Mouse (Mus musculus): ENCODE measurements around the gene Ocrl. TPM values are rescaled to one million over a fixed set of nuclear protein-coding genes. Genes with fewer than 3 reads are reported as not detected.
A peak's percentile ranks its signal among the peaks of the same experiment; 100 is the strongest.

The Ocrl gene
- polyA plus RNA-seq, 1 experiment = 50.6 TPM

DNA sequence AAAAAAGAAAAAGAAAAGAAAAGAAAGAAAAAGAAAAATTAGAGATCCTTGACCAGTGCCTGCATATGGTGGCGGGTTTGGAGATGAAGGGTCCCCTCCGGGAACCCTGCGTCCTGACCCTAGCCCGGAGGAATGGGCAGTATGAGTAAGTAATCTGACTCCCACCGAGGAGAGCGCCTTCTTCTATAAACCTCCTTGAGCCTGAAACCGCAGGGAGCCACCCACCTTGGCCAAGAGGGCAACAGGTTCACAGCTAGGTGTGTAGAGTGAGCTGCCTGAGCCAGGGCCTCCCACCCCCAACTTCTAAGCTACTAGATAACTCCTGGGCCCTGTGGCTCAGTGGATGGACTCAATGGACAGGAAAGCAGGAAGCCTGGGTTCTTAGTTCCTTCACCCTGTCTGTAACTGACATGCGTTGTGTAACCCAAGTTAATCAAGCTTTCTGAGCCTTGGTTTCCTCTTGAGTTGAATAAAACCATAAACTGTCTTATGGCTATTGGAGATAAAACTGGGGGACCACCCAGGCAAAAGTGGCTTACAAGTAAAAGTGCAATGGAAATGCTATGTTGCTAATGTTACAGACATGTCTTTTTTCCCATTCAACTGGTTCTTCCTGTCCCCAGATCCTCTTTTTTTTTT, 836 bp downstream of the Ocrl start:
- no peak overlapping the region for H3K27ac ChIP-seq (ENCODE audit: insufficient read depth, low read length)
- no peaks in the 10 kb centered on the region for H3K27me3 ChIP-seq (ENCODE audit: control insufficient read depth, insufficient read depth, low read length)
- 4% methylated on average over 8 of the region's 8 CpGs for WGBS
- TF ChIP-seq POLR2A (IDR thresholded peaks at IDR 0.05; ENCODE audit: borderline replicate concordance, insufficient read depth, low read length) = no peak
- TF ChIP-seq CTCF (IDR thresholded peaks at IDR 0.05; ENCODE audit: borderline replicate concordance, insufficient read depth, low read depth, low read length) = no peak
- peak; percentile 19 to 26 for DNase-seq
- H3K4me3 ChIP-seq (replicated peaks; ENCODE audit: insufficient read depth, low read depth, low read length) = peak overlapping the region; percentile 93
- H3K4me1 ChIP-seq (ENCODE audit: control insufficient read depth, insufficient read depth, low read length) = no peaks in the 10 kb centered on the region

DNA sequence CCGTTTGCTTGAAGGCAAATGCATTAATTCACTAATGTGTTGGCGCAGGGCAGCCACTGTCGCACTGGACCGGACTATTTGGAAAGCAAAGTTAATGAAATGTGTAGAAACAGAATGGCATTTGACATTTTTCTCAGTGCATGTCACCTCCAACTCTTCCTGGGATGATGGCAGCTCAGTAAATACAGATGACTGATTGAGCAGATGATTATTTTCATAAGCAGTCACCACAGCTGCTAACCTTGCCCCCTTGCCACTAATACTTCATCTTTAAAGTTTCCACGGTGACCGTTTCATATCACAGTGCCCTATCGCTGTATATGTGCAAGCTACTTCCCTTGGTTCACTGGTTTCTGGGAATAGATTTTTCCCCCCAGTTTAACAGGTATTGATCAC, 1.4 kb downstream of the Ocrl start:
- no peak overlapping the region for H3K4me3 ChIP-seq (replicated peaks; ENCODE audit: insufficient read depth, low read depth, low read length)
- DNase-seq = no peak
- 74% methylated on average over 7 of the region's 7 CpGs for WGBS

DNA sequence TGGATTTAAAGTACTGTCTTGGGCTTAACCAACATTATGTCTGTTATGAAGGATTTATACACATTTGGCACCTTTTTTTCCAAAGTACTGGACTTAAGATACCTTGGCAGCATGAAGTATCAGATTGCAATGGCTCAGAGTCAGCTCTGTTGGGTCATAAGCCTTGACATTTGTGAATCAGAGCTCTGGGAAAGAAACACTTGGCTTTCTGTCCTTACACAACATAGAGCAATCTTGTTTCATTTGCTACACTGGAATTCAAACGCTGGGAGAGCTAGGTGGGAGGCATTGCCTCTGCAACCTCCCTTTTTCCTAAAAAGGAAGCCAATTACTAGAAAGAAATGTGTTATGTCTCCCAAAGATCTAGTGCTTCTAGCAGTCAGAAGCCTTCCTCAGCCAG, 4.6 kb downstream of the Ocrl start:
- DNase-seq = no peak
- Histone ChIP-seq H3K4me1 (ENCODE audit: control insufficient read depth, insufficient read depth, low read length) (no peaks in the 10 kb centered on the region), H3K27me3 (ENCODE audit: control insufficient read depth, insufficient read depth, low read length) (no peaks in the 10 kb centered on the region), H3K4me3 (replicated peaks; ENCODE audit: insufficient read depth, low read depth, low read length) (no peak overlapping the region), H3K27ac (ENCODE audit: insufficient read depth, low read length) (no peak overlapping the region)
- TF ChIP-seq POLR2A (IDR thresholded peaks at IDR 0.05; ENCODE audit: borderline replicate concordance, insufficient read depth, low read length) (no peak), CTCF (IDR thresholded peaks at IDR 0.05; ENCODE audit: borderline replicate concordance, insufficient read depth, low read depth, low read length) (no peak)
- 69% methylated on average over 1 of the region's 1 CpGs for WGBS

More for the DNA sequence above, 1.4 kb downstream of the Ocrl start:
- H3K27me3 ChIP-seq (ENCODE audit: control insufficient read depth, insufficient read depth, low read length) = no peaks in the 10 kb centered on the region
- no peak for TF ChIP-seq CTCF (IDR thresholded peaks at IDR 0.05; ENCODE audit: borderline replicate concordance, insufficient read depth, low read depth, low read length)
- TF ChIP-seq POLR2A (IDR thresholded peaks at IDR 0.05; ENCODE audit: borderline replicate concordance, insufficient read depth, low read length) = no peak
- no peaks in the 10 kb centered on the region for H3K4me1 ChIP-seq (ENCODE audit: control insufficient read depth, insufficient read depth, low read length)
- H3K27ac ChIP-seq (ENCODE audit: insufficient read depth, low read length) = no peak overlapping the region

DNA sequence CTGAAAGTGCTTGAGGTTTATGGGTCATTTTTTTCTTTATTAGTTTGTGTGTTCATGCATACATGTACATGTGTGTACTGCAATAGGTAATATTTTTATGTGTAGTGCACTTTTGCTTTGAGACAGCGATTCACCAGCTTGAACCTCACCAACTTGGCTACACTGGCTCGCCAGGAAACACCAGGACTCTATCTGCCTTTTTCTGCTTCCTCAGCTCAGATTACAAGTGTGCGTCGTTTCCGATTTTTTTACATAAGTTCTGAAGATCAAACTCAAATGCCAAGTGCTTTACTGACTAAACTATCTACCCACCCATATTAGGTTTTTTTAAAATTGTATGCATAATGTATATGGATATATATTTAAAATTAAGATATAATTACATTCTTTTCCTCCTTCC, 8.4 kb downstream of the Ocrl start:
- Histone ChIP-seq H3K27me3 (ENCODE audit: control insufficient read depth, insufficient read depth, low read length) (no peaks in the 10 kb centered on the region), H3K27ac (ENCODE audit: insufficient read depth, low read length) (no peak overlapping the region), H3K4me1 (ENCODE audit: control insufficient read depth, insufficient read depth, low read length) (no peaks in the 10 kb centered on the region), H3K4me3 (replicated peaks; ENCODE audit: insufficient read depth, low read depth, low read length) (no peak overlapping the region)
- no peak for DNase-seq
- 85% methylated on average over 5 of the region's 5 CpGs for WGBS
- TF ChIP-seq CTCF (IDR thresholded peaks at IDR 0.05; ENCODE audit: borderline replicate concordance, insufficient read depth, low read depth, low read length) (no peak), POLR2A (IDR thresholded peaks at IDR 0.05; ENCODE audit: borderline replicate concordance, insufficient read depth, low read length) (no peak)

DNA sequence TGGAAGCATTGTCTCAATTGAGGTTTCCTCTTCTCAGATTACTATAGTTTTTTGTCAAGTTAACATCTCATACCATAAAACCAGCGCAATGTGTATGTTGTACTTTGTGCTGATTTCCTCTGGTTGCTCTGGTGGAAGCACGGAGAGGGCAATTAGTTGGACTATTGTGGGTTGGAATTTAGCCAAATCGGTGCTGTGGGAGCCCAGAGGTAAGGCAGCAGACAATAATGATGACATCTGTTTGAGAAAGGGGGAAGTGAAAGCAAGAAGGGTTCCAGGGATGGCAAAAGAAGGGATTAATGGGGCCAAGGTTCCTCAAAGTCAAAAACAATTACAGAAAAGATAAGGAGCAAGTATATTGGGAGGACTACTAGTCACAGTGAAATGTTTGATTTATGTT, 15.8 kb downstream of the Ocrl start:
- 55% methylated on average over 3 of the region's 3 CpGs for WGBS
- Histone ChIP-seq H3K27me3 (ENCODE audit: control insufficient read depth, insufficient read depth, low read length) (no peaks in the 10 kb centered on the region), H3K4me3 (replicated peaks; ENCODE audit: insufficient read depth, low read depth, low read length) (no peak overlapping the region), H3K27ac (ENCODE audit: insufficient read depth, low read length) (no peak overlapping the region), H3K4me1 (ENCODE audit: control insufficient read depth, insufficient read depth, low read length) (no peaks in the 10 kb centered on the region)
- no peak for DNase-seq
- no peak for TF ChIP-seq CTCF (IDR thresholded peaks at IDR 0.05; ENCODE audit: borderline replicate concordance, insufficient read depth, low read depth, low read length)
- TF ChIP-seq POLR2A (IDR thresholded peaks at IDR 0.05; ENCODE audit: borderline replicate concordance, insufficient read depth, low read length) = no peak

DNA sequence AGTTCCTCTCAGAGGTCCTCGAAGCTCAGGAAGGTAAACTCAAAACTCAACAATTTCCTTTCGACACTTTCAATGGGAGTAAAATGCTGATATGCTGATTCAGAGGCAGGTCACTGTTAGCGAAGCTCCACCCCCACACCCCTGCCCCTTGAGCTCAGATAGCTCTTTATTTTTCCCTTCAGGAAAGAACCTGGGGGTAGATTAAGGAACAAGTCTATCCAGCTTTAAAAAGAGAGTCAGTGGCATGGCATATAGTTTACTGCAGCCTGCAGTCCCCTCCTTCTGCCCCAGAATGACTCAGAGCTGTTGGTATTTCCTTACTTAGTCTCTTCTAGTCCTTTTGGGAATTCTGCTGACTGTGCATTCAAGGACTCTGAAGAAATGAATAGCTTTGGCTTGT, 18.3 kb downstream of the Ocrl start:
- 83% methylated on average over 3 of the region's 3 CpGs for WGBS
- Histone ChIP-seq H3K27me3 (ENCODE audit: control insufficient read depth, insufficient read depth, low read length) (no peaks in the 10 kb centered on the region), H3K4me3 (replicated peaks; ENCODE audit: insufficient read depth, low read depth, low read length) (no peak overlapping the region), H3K4me1 (ENCODE audit: control insufficient read depth, insufficient read depth, low read length) (no peaks in the 10 kb centered on the region), H3K27ac (ENCODE audit: insufficient read depth, low read length) (no peak overlapping the region)
- TF ChIP-seq CTCF (IDR thresholded peaks at IDR 0.05; ENCODE audit: borderline replicate concordance, insufficient read depth, low read depth, low read length) (no peak), POLR2A (IDR thresholded peaks at IDR 0.05; ENCODE audit: borderline replicate concordance, insufficient read depth, low read length) (no peak)
- DNase-seq = no peak

DNA sequence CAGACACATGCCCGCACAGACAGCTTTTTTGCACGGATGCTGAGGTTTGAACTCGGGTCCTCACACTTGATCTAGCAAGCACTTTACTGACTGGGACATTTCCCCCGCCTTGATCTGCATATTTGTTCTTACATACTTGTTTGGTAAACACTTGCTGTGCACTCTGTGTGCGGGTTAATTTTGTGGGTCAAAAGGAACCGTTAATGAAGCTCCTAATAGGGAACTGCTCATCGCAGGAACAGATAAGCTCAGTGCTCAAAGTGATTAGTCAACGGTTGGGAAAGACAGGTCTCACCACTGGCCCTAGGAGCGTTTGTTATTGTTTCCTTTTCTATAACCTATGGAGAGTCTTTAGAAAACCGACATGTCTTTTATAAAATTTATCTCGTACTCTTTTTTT, 22.2 kb downstream of the Ocrl start:
- H3K4me3 ChIP-seq (replicated peaks; ENCODE audit: insufficient read depth, low read depth, low read length) = no peak overlapping the region
- no peaks in the 10 kb centered on the region for H3K4me1 ChIP-seq (ENCODE audit: control insufficient read depth, insufficient read depth, low read length)
- H3K27ac ChIP-seq (ENCODE audit: insufficient read depth, low read length) = no peak overlapping the region
- H3K27me3 ChIP-seq (ENCODE audit: control insufficient read depth, insufficient read depth, low read length) = no peaks in the 10 kb centered on the region
- TF ChIP-seq CTCF (IDR thresholded peaks at IDR 0.05; ENCODE audit: borderline replicate concordance, insufficient read depth, low read depth, low read length) = no peak
- no peak for TF ChIP-seq POLR2A (IDR thresholded peaks at IDR 0.05; ENCODE audit: borderline replicate concordance, insufficient read depth, low read length)
- DNase-seq = no peak
- 92% methylated on average over 11 of the region's 11 CpGs for WGBS

DNA sequence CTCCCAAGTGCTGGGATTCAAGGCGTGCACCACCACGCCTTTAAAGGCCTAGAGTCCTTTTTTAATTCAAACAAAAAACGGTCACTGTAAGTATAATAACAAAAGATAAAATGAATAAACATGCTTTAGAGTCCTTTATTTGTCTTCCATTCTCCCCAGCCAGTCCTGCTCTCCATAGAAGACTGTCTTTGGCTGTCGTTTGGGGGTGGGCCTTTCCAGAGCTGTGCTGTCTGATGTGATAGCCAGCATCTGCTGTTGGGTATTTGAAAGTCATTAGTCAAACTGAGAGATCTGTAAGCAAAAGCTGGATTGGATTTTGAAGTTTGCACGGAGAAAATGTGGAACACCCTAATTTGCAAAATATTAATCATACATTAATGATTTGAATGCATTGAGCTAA, 24.7 kb downstream of the Ocrl start:
- Histone ChIP-seq H3K4me3 (replicated peaks; ENCODE audit: insufficient read depth, low read depth, low read length) (no peak overlapping the region), H3K27me3 (ENCODE audit: control insufficient read depth, insufficient read depth, low read length) (no peaks in the 10 kb centered on the region), H3K27ac (ENCODE audit: insufficient read depth, low read length) (no peak overlapping the region), H3K4me1 (ENCODE audit: control insufficient read depth, insufficient read depth, low read length) (no peaks in the 10 kb centered on the region)
- 52% methylated on average over 5 of the region's 5 CpGs for WGBS
- TF ChIP-seq CTCF (IDR thresholded peaks at IDR 0.05; ENCODE audit: borderline replicate concordance, insufficient read depth, low read depth, low read length) (no peak), POLR2A (IDR thresholded peaks at IDR 0.05; ENCODE audit: borderline replicate concordance, insufficient read depth, low read length) (no peak)
- no peak for DNase-seq

Data from cerebellum, adult 2 months (tissue).